Mouse (Mus musculus): ENCODE results near the gene Homer3. TPM values are rescaled to one million over a fixed set of nuclear protein-coding genes. Genes with fewer than 3 reads are reported as not detected.

Homer3 gene
- polyA plus RNA-seq, 1 experiment from 2014 or later: 37.9 TPM

Other genes with a start within 250 kb of the Homer3 start
- 42.1 and 46.5 TPM in 2 replicates for gene Mau2, start 240.1 kb upstream of the Homer3 start, polyA plus RNA-seq (2014; fragmentation: Nextera tagmentation; extraction: Ambion mirVana)
- gene Sugp1, start 240.0 kb upstream of the Homer3 start, polyA plus RNA-seq (2014; fragmentation: Nextera tagmentation; extraction: Ambion mirVana): 30.8 and 32.4 TPM in 2 replicates
- 0.60 and 0.82 TPM in 2 replicates for gene Tm6sf2, start 209.9 kb upstream of the Homer3 start, polyA plus RNA-seq (2014; fragmentation: Nextera tagmentation; extraction: Ambion mirVana)
- 0.27 and 0.64 TPM in 2 replicates for gene Hapln4, start 199.4 kb upstream of the Homer3 start, polyA plus RNA-seq (2014; fragmentation: Nextera tagmentation; extraction: Ambion mirVana)
- 0.08 and 0.15 TPM in 2 replicates for gene Ncan, start 162.0 kb upstream of the Homer3 start, polyA plus RNA-seq (2014; fragmentation: Nextera tagmentation; extraction: Ambion mirVana)
- 32.9 and 35.4 TPM in 2 replicates for gene Nr2c2ap, start 151.5 kb upstream of the Homer3 start, polyA plus RNA-seq (2014; fragmentation: Nextera tagmentation; extraction: Ambion mirVana)
- gene Rfxank, start 143.7 kb upstream of the Homer3 start, polyA plus RNA-seq (2014; fragmentation: Nextera tagmentation; extraction: Ambion mirVana): 15.2 and 16.7 TPM in 2 replicates
- 38.6 and 46.2 TPM in 2 replicates for gene Borcs8, start 143.3 kb upstream of the Homer3 start, polyA plus RNA-seq (2014; fragmentation: Nextera tagmentation; extraction: Ambion mirVana)
- gene Mef2b, start 143.1 kb upstream of the Homer3 start, polyA plus RNA-seq (2014; fragmentation: Nextera tagmentation; extraction: Ambion mirVana): 0.45 and 0.51 TPM in 2 replicates
- 53.1 and 53.4 TPM in 2 replicates for gene Tmem161a, start 110.5 kb upstream of the Homer3 start, polyA plus RNA-seq (2014; fragmentation: Nextera tagmentation; extraction: Ambion mirVana)
- 7.1 and 7.9 TPM in 2 replicates for gene Slc25a42, start 70.5 kb upstream of the Homer3 start, polyA plus RNA-seq (2014; fragmentation: Nextera tagmentation; extraction: Ambion mirVana)
- 33.0 and 40.8 TPM in 2 replicates for gene Sugp2, start 48.6 kb upstream of the Homer3 start, polyA plus RNA-seq (2014; fragmentation: Nextera tagmentation; extraction: Ambion mirVana)
- 34.8 and 35.0 TPM in 2 replicates for gene Armc6, start 48.4 kb upstream of the Homer3 start, polyA plus RNA-seq (2014; fragmentation: Nextera tagmentation; extraction: Ambion mirVana)
- gene Ddx49, start 19.7 kb downstream of the Homer3 start, polyA plus RNA-seq (2014; fragmentation: Nextera tagmentation; extraction: Ambion mirVana): 56.5 and 59.1 TPM in 2 replicates
- gene Cope, start 19.7 kb downstream of the Homer3 start, polyA plus RNA-seq (2014; fragmentation: Nextera tagmentation; extraction: Ambion mirVana): 281 and 298 TPM in 2 replicates
- 1.1 and 1.2 TPM in 2 replicates for gene Cers1, start 32.9 kb downstream of the Homer3 start, polyA plus RNA-seq (2014; fragmentation: Nextera tagmentation; extraction: Ambion mirVana)
- gene Gdf1, start 47.0 kb downstream of the Homer3 start, polyA plus RNA-seq (2014; fragmentation: Nextera tagmentation; extraction: Ambion mirVana): 1.6 and 2.6 TPM in 2 replicates
- gene Upf1, start 70.5 kb downstream of the Homer3 start, polyA plus RNA-seq (2014; fragmentation: Nextera tagmentation; extraction: Ambion mirVana): 21.1 and 23.7 TPM in 2 replicates
- gene Comp, start 90.7 kb downstream of the Homer3 start, polyA plus RNA-seq (2014; fragmentation: Nextera tagmentation; extraction: Ambion mirVana): 0.43 and 0.48 TPM in 2 replicates
- 11.3 and 13.1 TPM in 2 replicates for gene Crtc1, start 156.8 kb downstream of the Homer3 start, polyA plus RNA-seq (2014; fragmentation: Nextera tagmentation; extraction: Ambion mirVana)
- 13.0 and 16.8 TPM in 2 replicates for gene Klhl26, start 194.1 kb downstream of the Homer3 start, polyA plus RNA-seq (2014; fragmentation: Nextera tagmentation; extraction: Ambion mirVana)
- gene Tmem59l, start 204.5 kb downstream of the Homer3 start, polyA plus RNA-seq (2014; fragmentation: Nextera tagmentation; extraction: Ambion mirVana): 0.87 and 1.1 TPM in 2 replicates
- gene Crlf1, start 210.3 kb downstream of the Homer3 start, polyA plus RNA-seq (2014; fragmentation: Nextera tagmentation; extraction: Ambion mirVana): 3.8 and 5.4 TPM in 2 replicates
- gene Rex1bd, start 223.9 kb downstream of the Homer3 start, polyA plus RNA-seq (2014; fragmentation: Nextera tagmentation; extraction: Ambion mirVana): 113 and 120 TPM in 2 replicates
- gene Uba52, start 228.0 kb downstream of the Homer3 start, polyA plus RNA-seq (2014; fragmentation: Nextera tagmentation; extraction: Ambion mirVana): 1,024 and 1,077 TPM in 2 replicates
- 261 and 285 TPM in 2 replicates for gene Fkbp8, start 244.9 kb downstream of the Homer3 start, polyA plus RNA-seq (2014; fragmentation: Nextera tagmentation; extraction: Ambion mirVana)
- 68.8 and 75.2 TPM in 2 replicates for gene Kxd1, start 245.1 kb downstream of the Homer3 start, polyA plus RNA-seq (2014; fragmentation: Nextera tagmentation; extraction: Ambion mirVana)

All from liver, embryonic 11.5 days (tissue).